Mouse (Mus musculus): Measurements from ENCODE around the gene Avpr1b. TPM values are rescaled to one million over a fixed set of nuclear protein-coding genes. Genes with fewer than 3 reads are reported as not detected.

Gene Avpr1b
- polyA plus RNA-seq, 1 experiment from 2014 or later, result not detected

GRCm38 (mm10) chr1:131583598-131583997, 15.4 kb upstream of the Avpr1b start:
- Histone ChIP-seq H3K9me3 (replicated peaks) (no peaks in the 10 kb centered on the region), H3K4me2 (no peak overlapping the region), H3K27me3 (replicated peaks) (no peaks in the 10 kb centered on the region), H3K36me3 (no peaks in the 10 kb centered on the region), H3K9ac (replicated peaks) (no peak overlapping the region), H3K4me3 (replicated peaks) (no peak overlapping the region), H3K4me1 (no peaks in the 10 kb centered on the region), H3K27ac (replicated peaks) (no peak overlapping the region)
- no peak for ATAC-seq (ENCODE audit: low FRiP score)
- 77% methylated on average over 3 of the region's 3 CpGs for WGBS

- Histone ChIP-seq H3K4me1 (no peaks in the 10 kb centered on the region), H3K4me3 (replicated peaks) (no peak overlapping the region), H3K27ac (replicated peaks) (no peak overlapping the region), H3K27me3 (replicated peaks) (no peaks in the 10 kb centered on the region), H3K9me3 (replicated peaks) (no peaks in the 10 kb centered on the region), H3K36me3 (no peaks in the 10 kb centered on the region), H3K4me2 (no peak overlapping the region), H3K9ac (replicated peaks) (no peak overlapping the region)
- 70% methylated on average over 8 of the region's 8 CpGs for WGBS
- no peak for ATAC-seq (ENCODE audit: low FRiP score)
These were observed 12.2 kb upstream of the Avpr1b start for GRCm38 (mm10) chr1:131586836-131587235.

- no peak for ATAC-seq (ENCODE audit: low FRiP score)
- Histone ChIP-seq H3K4me3 (replicated peaks) (no peak overlapping the region), H3K9ac (replicated peaks) (no peak overlapping the region), H3K27ac (replicated peaks) (no peak overlapping the region), H3K27me3 (replicated peaks) (no peaks in the 10 kb centered on the region), H3K9me3 (replicated peaks) (no peaks in the 10 kb centered on the region), H3K4me1 (no peaks in the 10 kb centered on the region), H3K4me2 (no peak overlapping the region), H3K36me3 (no peaks in the 10 kb centered on the region)
- WGBS, result 38% methylated on average over 11 of the region's 11 CpGs
These were observed 1.3 kb downstream of the Avpr1b start for GRCm38 (mm10) chr1:131600314-131600713.

GRCm38 (mm10) chr1:131606719-131607118, 7.7 kb downstream of the Avpr1b start:
- Histone ChIP-seq H3K9ac (replicated peaks) (no peak overlapping the region), H3K4me2 (no peak overlapping the region), H3K4me3 (replicated peaks) (no peak overlapping the region), H3K27ac (replicated peaks) (no peak overlapping the region), H3K4me1 (no peaks in the 10 kb centered on the region), H3K27me3 (replicated peaks) (no peaks in the 10 kb centered on the region), H3K36me3 (no peaks in the 10 kb centered on the region), H3K9me3 (replicated peaks) (no peaks in the 10 kb centered on the region)
- 79% methylated on average over 2 of the region's 2 CpGs for WGBS
- ATAC-seq (ENCODE audit: low FRiP score), result no peak

- no peaks in the 10 kb centered on the region for H3K4me1 ChIP-seq
- WGBS, result 73% methylated on average over 4 of the region's 4 CpGs
- ATAC-seq (ENCODE audit: low FRiP score), result no peak
These were observed 13.6 kb downstream of the Avpr1b start for GRCm38 (mm10) chr1:131612556-131613155.

GRCm38 (mm10) chr1:131613361-131614133, 14.5 kb downstream of the Avpr1b start:
- no peaks in the 10 kb centered on the region for H3K36me3 ChIP-seq
- H3K9ac ChIP-seq (replicated peaks), result no peak overlapping the region
- no peak overlapping the region for H3K4me2 ChIP-seq
- H3K27ac ChIP-seq (replicated peaks), result no peak overlapping the region
- no peaks in the 10 kb centered on the region for H3K4me1 ChIP-seq
- H3K9me3 ChIP-seq (replicated peaks), result no peaks in the 10 kb centered on the region
- H3K27me3 ChIP-seq (replicated peaks), result no peaks in the 10 kb centered on the region
- no peak overlapping the region for H3K4me3 ChIP-seq (replicated peaks)
- ATAC-seq (ENCODE audit: low FRiP score), result no peak
- 81% methylated on average over 16 of the region's 16 CpGs for WGBS

More at GRCm38 (mm10) chr1:131612556-131613155, 13.6 kb downstream of the Avpr1b start:
- Histone ChIP-seq H3K27ac (replicated peaks) (no peak overlapping the region), H3K9me3 (replicated peaks) (no peaks in the 10 kb centered on the region), H3K36me3 (no peaks in the 10 kb centered on the region), H3K9ac (replicated peaks) (no peak overlapping the region), H3K4me3 (replicated peaks) (no peak overlapping the region), H3K4me2 (no peak overlapping the region), H3K27me3 (replicated peaks) (no peaks in the 10 kb centered on the region)

- 87% methylated on average over 6 of the region's 6 CpGs for WGBS
- Histone ChIP-seq H3K27me3 (replicated peaks) (no peaks in the 10 kb centered on the region), H3K4me3 (replicated peaks) (no peak overlapping the region), H3K9ac (replicated peaks) (no peak overlapping the region), H3K9me3 (replicated peaks) (no peaks in the 10 kb centered on the region), H3K4me2 (no peak overlapping the region), H3K27ac (replicated peaks) (no peak overlapping the region), H3K36me3 (no peaks in the 10 kb centered on the region), H3K4me1 (no peaks in the 10 kb centered on the region)
- no peak for ATAC-seq (ENCODE audit: low FRiP score)
These were observed 15.6 kb downstream of the Avpr1b start for GRCm38 (mm10) chr1:131614641-131615040.

GRCm38 (mm10) chr1:131616131-131616530, 17.1 kb downstream of the Avpr1b start:
- Histone ChIP-seq H3K9me3 (replicated peaks) (no peaks in the 10 kb centered on the region), H3K4me2 (no peak overlapping the region), H3K27me3 (replicated peaks) (no peaks in the 10 kb centered on the region), H3K4me3 (replicated peaks) (no peak overlapping the region), H3K36me3 (no peaks in the 10 kb centered on the region), H3K9ac (replicated peaks) (no peak overlapping the region), H3K4me1 (no peaks in the 10 kb centered on the region), H3K27ac (replicated peaks) (no peak overlapping the region)
- no peak for ATAC-seq (ENCODE audit: low FRiP score)
- WGBS, result 72% methylated on average over 1 of the region's 1 CpGs

GRCm38 (mm10) chr1:131616546-131617220, 17.6 kb downstream of the Avpr1b start:
- H3K9me3 ChIP-seq (replicated peaks), result no peaks in the 10 kb centered on the region
- H3K4me3 ChIP-seq (replicated peaks), result no peak overlapping the region
- no peaks in the 10 kb centered on the region for H3K4me1 ChIP-seq
- H3K4me2 ChIP-seq, result no peak overlapping the region
- 82% methylated on average over 5 of the region's 5 CpGs for whole genome bisulfite sequencing
- ATAC-seq (ENCODE audit: low FRiP score), result no peak
- no peaks in the 10 kb centered on the region for H3K36me3 ChIP-seq
- H3K27me3 ChIP-seq (replicated peaks), result no peaks in the 10 kb centered on the region
- H3K27ac ChIP-seq (replicated peaks), result no peak overlapping the region
- no peak overlapping the region for H3K9ac ChIP-seq (replicated peaks)

GRCm38 (mm10) chr1:131618576-131618975, 19.5 kb downstream of the Avpr1b start:
- Histone ChIP-seq H3K4me2 (no peak overlapping the region), H3K9ac (replicated peaks) (no peak overlapping the region), H3K27ac (replicated peaks) (no peak overlapping the region), H3K4me1 (no peaks in the 10 kb centered on the region), H3K9me3 (replicated peaks) (no peaks in the 10 kb centered on the region), H3K36me3 (no peaks in the 10 kb centered on the region), H3K4me3 (replicated peaks) (no peak overlapping the region), H3K27me3 (replicated peaks) (no peaks in the 10 kb centered on the region)
- 86% methylated on average over 1 of the region's 1 CpGs for WGBS
- ATAC-seq (ENCODE audit: low FRiP score), result no peak

GRCm38 (mm10) chr1:131619348-131619747, 20.3 kb downstream of the Avpr1b start:
- Histone ChIP-seq H3K27ac (replicated peaks) (no peak overlapping the region), H3K9ac (replicated peaks) (no peak overlapping the region), H3K27me3 (replicated peaks) (no peaks in the 10 kb centered on the region), H3K4me2 (no peak overlapping the region), H3K4me1 (no peaks in the 10 kb centered on the region), H3K9me3 (replicated peaks) (no peaks in the 10 kb centered on the region), H3K4me3 (replicated peaks) (no peak overlapping the region), H3K36me3 (no peaks in the 10 kb centered on the region)
- WGBS, result 91% methylated on average over 7 of the region's 7 CpGs
- no peak for ATAC-seq (ENCODE audit: low FRiP score)

- no peak for ATAC-seq (ENCODE audit: low FRiP score)
- no peaks in the 10 kb centered on the region for H3K4me1 ChIP-seq
- WGBS, result 94% methylated on average over 3 of the region's 3 CpGs
- H3K4me3 ChIP-seq (replicated peaks), result no peak overlapping the region
- H3K9me3 ChIP-seq (replicated peaks), result no peaks in the 10 kb centered on the region
- no peak overlapping the region for H3K27ac ChIP-seq (replicated peaks)
- no peaks in the 10 kb centered on the region for H3K27me3 ChIP-seq (replicated peaks)
- H3K9ac ChIP-seq (replicated peaks), result no peak overlapping the region
- no peaks in the 10 kb centered on the region for H3K36me3 ChIP-seq
- H3K4me2 ChIP-seq, result no peak overlapping the region
These were observed 24.6 kb downstream of the Avpr1b start for GRCm38 (mm10) chr1:131623644-131624043.

Data from neural tube, embryonic 15.5 days (tissue).